Mouse (Mus musculus) layer of hippocampus, adult 18-20 months (tissue): ENCODE measurements around the gene Srpr. TPM values are rescaled to one million over a fixed set of nuclear protein-coding genes. Genes with fewer than 3 reads are reported as not detected.

Experiments
- DNase-seq, 2 experiments: peaks; one replicate each; pipeline ENCODE4 v3.0.0; 2022; ENCODE audit warnings: low spot score in 2 of 2
- total RNA-seq, 2 experiments: library from RNA; stranded (reverse); gene quantifications; 2 replicates each; pipeline ENCODE4 v1.2.3; 2021

Srpr gene
- total RNA-seq, 2 experiments from 2014 or later: 65.8 to 69.0 TPM

GRCm38 (mm10) chr9:35187351-35187903 lies 12.5 kb upstream of the Srpr start:
- no peak for DNase-seq

DNA sequence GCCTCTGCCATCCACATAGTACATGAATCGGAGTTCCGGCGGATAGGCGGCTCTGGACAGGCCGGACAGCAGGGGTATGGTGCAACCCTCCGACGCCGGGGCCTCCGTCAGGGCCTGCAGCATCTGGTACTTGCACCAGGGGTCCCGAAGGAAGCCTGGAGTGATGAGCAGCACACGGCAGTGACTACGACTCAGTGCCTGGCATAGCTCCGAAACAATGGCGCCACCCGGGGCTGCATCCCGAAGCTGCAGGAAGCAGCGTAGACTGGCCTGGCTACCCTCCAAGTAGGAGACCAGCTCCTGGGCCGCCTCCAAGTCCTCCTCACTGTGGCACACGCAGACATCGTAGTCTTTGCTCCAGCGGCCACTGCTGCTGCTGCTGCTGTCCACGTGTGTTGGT lies 11.3 kb upstream of the Srpr start:
- peak in 1 of 2 experiments; percentile 59 for DNase-seq

- DNase-seq: no peak
Measured at GRCm38 (mm10) chr9:35192983-35193542, 6.9 kb upstream of the Srpr start.

DNA sequence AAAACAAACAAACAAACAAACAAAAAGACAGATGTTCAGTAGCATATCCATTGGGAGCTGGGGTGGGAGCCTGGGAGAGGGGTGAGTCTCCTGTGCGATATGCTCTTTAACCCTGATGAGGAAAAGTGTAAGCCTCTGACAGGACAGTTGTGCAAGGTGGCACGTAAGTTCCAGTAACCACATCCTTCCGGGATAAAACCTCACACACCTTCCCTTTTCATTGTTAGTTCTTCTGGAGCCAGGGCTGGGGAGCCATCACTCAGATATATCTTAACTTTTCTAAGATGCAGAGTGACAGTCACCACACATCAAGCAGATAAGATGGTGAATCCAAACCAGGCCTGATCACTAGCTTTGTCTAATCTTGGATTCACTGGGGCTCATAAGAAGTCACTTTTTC lies 5.9 kb upstream of the Srpr start:
- DNase-seq: no peak

DNA sequence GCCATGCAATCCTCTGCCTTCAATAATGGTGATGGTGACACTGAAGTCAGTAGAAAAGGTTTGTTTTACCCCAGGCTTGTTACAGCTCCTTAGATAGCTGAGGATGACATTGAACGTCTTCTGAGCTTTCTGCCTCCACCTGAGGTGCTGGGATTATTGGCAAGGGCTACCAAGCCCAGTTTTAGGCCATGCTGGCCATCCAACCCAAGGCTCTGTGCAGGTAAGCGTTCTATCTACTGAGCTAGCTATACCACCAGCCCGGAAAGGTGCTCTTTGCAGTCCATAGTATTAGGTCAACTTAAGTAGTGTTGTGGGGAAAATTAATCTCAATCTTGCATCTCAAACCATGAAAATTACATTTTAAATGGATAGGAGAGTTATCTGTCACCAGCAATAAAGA lies 2.4 kb upstream of the Srpr start:
- DNase-seq: no peak

DNA sequence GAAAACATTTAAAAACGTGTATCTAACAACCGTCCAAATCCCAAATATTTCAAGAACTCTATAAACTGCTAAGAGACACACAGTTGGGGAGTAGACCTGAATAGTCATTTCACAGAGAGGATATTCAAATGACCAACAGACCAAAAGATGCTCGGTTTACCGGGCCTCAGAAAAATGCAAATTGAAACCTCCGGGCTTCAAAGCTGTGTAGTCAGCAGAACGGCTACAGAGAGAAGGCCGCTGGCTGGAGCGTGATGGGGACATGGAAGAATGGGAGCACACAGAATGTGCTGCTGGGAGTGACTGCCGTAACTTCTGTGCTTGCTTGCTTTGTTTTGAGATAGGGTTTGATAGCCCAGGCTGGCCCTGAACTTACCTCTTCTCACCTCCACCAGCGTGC lies 1.6 kb upstream of the Srpr start:
- no peak for DNase-seq

GRCm38 (mm10) chr9:35198945-35199771 lies 817 bp upstream of the Srpr start:
- DNase-seq: no peak

DNA sequence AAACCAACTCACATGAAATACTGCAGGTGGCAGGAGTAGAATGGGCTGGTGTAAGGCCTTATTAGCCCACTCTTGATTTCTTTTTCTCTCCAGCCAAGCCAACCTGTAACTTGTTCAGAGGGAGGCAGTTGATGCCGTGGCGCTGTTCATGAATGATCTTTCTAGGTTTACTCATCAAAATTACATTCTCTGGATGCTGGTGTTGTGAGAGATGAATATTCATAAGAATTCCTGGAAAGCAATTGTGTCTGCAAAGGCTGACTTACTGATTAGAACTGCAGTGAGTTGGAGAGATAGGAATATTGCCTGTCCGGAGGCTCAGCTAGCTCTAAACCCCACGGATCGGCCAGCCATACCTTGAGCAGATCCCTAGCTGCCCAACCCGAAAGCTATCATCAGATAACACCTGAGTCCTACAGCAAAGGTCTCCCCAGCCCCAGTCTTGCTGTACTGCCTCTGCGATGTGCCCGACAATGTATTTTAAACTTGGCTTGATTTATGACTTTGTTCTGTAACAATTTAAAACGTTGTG lies 620 bp downstream of the Srpr start:
- DNase-seq: no peak

GRCm38 (mm10) chr9:35203536-35203935 lies 3.6 kb downstream of the Srpr start:
- no peak for DNase-seq

GRCm38 (mm10) chr9:35204421-35204820 lies 4.4 kb downstream of the Srpr start:
- no peak for DNase-seq

DNA sequence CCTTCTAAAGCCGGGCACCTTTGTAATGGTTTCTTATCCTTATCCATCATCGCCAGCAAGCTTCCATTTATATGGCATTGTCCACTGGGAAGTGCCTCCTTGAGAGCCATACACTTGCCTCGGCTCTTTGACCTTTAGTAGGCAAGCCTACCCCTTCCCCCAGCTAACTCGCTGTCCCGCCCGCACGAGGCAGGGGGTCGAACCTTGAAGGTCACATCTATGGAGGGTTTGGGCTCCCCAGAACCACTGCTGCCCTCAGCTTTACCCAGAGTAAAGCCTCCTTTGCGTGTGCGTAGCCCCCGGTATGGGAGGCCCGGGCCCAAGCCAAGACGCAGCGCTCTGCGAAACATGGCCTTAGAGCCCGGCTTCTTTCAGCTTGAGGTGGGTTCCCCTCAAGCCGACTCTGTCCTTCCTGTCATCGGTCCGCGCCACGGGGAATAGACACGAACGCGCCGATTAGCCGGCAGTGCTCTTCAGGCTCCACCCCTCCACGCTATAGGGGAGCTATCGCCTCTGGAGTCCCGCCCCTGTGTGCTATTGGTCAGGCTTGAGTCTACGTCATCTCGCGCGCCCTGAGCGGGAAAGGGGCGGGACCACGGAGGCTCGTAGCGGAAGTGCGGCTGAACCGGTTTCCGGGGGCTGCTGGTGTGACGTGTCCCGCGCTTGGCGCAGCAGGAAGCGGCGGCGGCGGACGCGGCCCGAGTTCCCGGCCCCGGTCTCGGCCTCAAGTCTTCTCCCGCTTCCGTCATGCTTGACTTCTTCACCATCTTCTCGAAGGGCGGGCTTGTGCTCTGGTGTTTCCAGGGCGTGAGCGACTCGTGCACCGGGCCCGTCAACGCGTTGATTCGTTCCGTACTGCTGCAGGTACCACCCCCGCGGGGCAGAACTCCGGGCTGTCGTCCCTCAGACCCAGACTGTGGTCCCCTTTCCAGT lies 10.8 kb downstream of the Srpr start, which contains the start of gene Foxred1:
Foxred1 (minus strand) TSS at position 514 of the 933 bp plus-strand sequence.
- DNase-seq: peak; percentile 98 to 99

- no peak for DNase-seq
Measured at GRCm38 (mm10) chr9:35211573-35212511, 11.9 kb downstream of the Srpr start.

DNA sequence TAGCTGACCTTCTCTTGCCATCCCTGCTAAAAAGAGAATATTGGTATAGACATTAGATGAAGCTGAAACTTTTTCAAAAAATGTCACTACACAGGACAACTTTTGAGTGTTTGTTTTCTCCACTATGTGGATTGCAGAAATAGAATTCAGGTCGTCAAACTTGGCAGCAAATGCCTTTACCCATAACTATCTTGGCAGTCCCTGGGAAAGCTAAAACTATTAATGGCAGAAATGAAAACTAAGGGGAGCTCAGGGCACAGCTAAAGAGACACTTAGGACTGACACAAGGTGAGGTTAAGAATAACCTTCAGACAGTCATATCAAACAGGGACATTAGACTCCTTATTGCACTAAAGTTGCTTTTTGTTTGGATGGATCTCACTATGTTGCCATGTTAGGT lies 18.0 kb downstream of the Srpr start:
- DNase-seq: no peak

- no peak for DNase-seq
Measured at GRCm38 (mm10) chr9:35223466-35223865, 23.5 kb downstream of the Srpr start.

- no peak for DNase-seq
Measured at GRCm38 (mm10) chr9:35228671-35229070, 28.7 kb downstream of the Srpr start.

GRCm38 (mm10) chr9:35235996-35236395 lies 36.0 kb downstream of the Srpr start:
- DNase-seq: no peak

DNA sequence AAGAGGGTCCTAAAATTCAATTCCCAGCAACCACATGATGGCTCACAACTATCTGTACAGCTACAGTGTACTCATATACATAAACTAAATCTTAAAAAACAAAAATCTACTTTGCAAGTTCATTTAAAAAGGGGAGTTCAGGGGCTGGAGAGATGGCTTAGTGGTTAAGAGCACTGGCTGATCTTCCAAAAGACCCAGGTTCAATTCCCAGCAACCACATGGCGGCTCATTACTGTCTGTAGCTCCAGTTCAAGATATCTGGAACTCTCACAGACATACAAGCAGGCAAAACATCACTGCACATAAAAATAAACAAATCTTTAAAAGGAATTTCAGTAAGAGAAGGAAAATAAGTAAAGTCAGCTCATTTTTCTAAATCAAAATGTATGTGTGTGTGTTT lies 38.4 kb downstream of the Srpr start:
- no peak for DNase-seq

GRCm38 (mm10) chr9:35238915-35239571 lies 39.1 kb downstream of the Srpr start:
- no peak for DNase-seq

DNA sequence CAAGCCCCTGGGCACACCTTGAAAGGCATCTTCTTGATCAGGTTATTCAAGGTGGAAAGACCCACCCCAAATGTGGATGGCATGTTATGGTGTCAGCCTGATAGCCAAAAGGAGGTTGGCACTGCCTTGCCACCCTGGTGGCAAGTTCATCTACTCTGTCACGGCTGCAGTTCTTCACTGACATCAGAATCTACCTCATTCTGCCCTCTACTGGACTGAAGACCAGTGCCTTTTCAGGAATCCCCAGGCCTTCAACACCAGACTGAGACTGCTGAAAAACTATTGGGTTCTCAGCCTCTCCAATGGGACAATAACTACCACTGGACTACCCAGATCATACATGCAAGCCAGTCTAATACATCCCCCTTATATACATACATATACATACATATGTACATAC lies 39.8 kb downstream of the Srpr start:
- DNase-seq: no peak

DNA sequence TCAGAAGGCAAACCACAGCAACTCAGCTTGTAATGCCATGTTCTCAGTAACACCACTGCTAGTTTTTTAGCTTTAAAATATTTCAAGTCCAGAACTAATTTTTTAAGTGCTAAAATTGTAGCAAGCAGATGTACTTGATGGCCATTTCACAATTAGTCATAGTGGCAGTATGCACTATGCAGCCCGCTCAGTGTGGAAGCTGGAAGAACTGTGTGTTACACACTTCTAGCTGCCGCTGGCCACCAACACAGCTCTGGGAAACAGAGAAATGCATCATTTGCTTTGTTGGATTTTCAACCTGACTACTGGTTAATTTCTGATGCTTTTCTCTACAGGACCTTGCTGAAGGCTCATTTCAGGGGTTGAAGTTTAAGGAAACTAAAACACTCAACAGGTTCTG lies 47.4 kb downstream of the Srpr start:
- no peak for DNase-seq
